Mouse (Mus musculus) lung, adult 18-20 months (tissue): Measurements from ENCODE around the gene Arl3.
"Not testable (repeated sequence)": the region's sequence is repeated elsewhere in the genome, so short reads cannot be mapped to it uniquely, and the experiment has no call there.

Source experiments
- DNase-seq, 2 experiments: peaks; one replicate each; pipeline ENCODE4 v3.0.0; 2022; ENCODE audit warnings: mixed read lengths in 2 of 2

Gene Arl3

DNA sequence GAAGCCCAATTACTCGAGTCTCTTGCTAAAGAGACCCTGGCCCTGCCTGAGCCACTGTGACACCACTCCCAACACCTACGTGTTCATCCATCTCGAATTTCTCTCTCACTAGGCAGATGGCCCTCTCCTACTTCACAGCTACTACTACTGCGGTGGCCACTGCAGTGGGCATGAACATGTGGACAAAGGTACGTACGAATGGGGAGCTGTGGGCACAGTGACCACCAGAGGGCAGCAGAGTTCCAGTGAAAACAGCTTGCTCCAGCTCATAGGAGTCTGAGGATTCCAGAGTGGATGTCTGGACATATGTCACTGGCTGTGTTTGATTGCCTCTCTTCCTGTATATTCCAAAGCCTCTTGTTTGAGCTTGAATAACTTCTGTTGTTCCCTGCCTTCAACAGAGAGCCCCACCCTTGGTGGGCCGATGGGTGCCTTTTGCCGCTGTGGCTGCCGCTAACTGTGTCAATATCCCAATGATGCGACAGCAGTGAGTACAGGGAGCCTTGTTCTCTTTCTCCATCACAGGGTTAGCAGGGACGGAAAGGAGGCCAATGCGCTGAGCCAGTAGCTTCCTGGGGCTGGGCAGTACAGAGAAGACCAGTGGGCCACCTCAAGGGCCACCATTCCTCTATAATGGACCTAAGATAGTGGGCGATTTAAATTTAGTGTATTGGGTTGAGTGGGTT, 15.0 kb upstream of the Arl3 start:
- peak; percentile 81 to 84 for DNase-seq

DNA sequence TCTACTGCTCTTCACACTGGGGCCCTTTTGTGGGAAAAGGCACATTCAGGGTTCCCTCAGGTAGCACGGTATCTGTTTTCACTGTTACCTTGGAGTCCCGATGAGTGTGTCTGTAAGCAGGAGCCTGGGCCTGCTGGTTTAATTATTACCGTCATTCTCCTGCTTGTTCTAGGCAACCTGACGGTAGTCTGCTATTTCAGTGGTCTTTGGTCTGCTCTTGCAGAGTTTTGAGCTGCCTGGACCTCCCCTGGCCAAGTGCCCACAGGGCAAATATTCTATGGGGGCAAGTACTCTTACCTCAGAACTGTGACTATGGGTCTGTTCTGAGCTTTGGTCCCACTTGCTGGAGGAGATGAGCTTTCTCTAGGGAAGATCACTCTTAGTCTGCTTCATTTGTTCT, 2.2 kb upstream of the Arl3 start:
- DNase-seq, result no peak

DNA sequence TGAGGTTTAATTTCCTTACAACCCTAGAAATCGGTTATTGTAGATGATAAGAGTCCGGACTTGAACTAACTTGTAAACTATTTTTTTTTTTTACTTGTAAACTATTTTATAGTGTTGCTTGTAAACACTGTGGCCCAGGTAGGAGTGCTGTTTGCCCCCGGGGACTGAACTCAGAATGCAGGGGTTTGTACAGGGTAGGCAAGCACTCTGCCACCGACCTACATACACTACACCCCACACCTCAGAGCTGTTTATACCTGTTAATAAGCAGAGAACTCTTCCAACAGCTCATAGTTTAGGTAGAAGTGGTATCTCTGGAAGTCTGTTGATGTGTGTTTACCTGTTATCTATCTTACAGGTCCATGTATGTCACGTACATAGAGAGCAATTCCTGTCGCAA, 992 bp upstream of the Arl3 start:
- no peak for DNase-seq

- DNase-seq, result no peak
Measured at GRCm38 (mm10) chr19:46572548-46572947, 450 bp downstream of the Arl3 start.

GRCm38 (mm10) chr19:46571878-46572244, 1.1 kb downstream of the Arl3 start:
- DNase-seq, result no peak

- DNase-seq, result not testable (repeated sequence)
Measured at GRCm38 (mm10) chr19:46571211-46571877, 1.7 kb downstream of the Arl3 start.

DNA sequence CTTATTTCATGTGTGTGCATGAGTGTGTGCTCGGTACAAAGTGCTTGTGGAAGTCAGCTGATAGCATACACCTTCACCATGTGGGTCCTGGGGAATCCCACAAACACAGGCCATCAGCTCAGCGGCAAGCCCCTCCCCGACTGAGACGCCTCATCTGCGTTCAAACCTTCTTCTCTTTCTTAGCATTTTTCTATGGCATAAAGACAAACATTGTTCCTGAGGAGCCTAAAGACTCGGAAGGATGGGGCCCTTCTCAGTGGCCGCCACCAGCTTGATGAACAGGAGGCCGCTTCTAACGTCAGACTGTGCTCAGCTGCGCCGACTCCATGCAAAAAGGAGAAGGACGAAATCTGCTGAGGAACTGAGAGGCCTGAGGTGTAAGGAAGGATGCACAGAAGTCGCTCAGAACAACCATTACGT, 8.9 kb downstream of the Arl3 start:
- no peak for DNase-seq

GRCm38 (mm10) chr19:46563603-46564002, 9.4 kb downstream of the Arl3 start:
- DNase-seq, result no peak

GRCm38 (mm10) chr19:46562581-46563515, 10.2 kb downstream of the Arl3 start:
- DNase-seq, result no peak

GRCm38 (mm10) chr19:46562132-46562531, 10.9 kb downstream of the Arl3 start:
- DNase-seq, result peak; percentile 45 to 71

DNA sequence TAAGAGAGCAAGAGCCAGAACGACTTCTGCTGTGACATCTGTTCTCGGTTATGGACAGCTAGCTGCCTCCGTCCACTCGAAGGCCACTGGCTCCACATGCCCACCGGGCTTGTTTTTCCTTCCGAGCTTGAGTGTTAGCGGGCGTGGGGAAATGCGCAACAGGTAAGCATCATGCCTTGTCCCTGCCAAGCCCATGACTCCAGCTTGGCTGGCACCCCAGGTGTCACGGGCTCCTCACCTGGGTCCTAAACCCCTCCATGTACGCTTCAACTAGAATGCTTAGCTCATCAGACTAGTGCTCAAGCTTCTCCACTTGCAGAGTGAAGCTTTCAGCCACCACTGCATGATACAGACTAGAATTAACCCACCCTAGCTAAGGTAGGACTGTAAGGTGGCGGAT, 14.4 kb downstream of the Arl3 start:
- DNase-seq, result peak; percentile 58 to 76

DNA sequence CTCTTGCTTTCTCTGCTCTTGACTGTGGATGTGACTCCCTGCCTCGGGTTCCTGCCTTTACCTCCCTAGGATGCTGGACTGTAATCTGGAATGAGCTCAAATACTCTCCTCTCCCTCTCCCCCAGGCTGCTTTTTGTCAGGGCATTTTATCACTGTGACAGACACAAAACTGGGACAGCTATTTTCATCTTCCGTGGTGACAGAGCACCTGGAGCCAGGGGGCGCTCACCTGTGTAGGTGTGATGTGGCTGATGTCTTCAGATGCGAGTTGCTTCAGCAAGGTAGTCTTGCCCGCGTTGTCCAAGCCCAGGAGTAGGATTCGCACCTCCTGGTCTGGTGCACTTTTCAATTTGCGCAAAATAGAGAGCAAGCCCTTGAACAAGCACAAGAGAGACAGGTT, 15.0 kb downstream of the Arl3 start:
- no peak for DNase-seq

DNA sequence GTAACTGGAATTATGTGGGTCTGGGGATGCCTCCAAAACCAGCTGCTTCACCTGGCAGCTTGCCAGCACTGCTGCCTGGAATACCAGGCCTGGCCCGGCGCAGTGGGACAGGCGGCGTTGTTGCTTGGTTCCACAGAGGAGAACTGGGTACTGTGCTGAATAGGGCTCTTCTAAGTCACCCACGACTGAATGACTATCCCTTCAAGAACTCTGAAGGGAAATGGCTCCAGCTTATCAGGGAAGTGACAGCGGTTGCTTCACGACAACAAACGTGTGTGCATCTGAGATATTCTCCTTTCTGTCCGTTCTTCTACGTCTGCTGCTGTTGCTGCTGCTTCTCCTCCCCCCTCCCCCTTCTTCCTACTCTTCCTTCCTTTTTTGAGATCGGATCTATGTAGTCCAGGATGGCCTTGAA, 19.4 kb downstream of the Arl3 start:
- DNase-seq, result no peak

DNA sequence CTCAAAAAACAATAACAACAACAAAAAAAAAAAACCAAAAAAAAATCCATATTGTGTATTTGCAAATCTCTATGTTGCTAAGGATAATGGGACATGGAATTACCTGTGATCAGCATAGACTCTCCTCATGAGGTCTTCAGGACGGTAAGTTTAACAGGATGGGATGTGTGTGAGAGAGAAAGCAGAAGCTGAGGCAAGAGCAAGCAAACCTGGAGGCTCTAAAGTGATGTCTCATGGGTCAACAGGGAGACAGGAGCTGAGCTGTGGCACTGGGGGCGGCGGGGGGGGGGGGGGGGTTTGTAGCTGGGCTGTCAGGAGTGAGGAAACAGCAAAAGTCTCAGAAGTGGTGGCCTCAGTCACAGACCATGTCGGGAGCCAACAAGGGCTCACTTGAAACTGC, 20.5 kb downstream of the Arl3 start:
- no peak for DNase-seq

- DNase-seq, result no peak
Measured at GRCm38 (mm10) chr19:46550385-46550784, 22.6 kb downstream of the Arl3 start.

- DNase-seq, result no peak
Measured at GRCm38 (mm10) chr19:46548110-46548509, 24.9 kb downstream of the Arl3 start.

DNA sequence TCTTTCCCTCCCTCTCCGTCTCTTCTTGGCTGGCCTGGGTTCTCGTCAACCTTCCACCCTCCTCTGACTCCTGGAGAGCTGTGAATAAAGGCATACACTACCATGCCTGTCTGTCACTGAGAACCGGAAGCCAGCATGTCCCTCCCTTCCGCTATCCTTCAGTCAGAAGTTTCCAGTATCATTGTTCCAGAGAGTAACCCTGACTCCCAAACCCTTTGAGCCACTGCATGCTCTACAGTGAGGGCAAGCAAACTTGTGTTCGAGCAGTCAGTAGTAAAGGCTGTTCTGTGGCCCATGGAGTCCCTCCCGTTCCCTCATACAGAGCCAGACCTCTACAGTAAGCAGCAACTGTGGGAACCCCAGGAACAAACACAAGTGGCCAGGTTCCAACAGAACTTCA, 25.4 kb downstream of the Arl3 start:
- no peak for DNase-seq

DNA sequence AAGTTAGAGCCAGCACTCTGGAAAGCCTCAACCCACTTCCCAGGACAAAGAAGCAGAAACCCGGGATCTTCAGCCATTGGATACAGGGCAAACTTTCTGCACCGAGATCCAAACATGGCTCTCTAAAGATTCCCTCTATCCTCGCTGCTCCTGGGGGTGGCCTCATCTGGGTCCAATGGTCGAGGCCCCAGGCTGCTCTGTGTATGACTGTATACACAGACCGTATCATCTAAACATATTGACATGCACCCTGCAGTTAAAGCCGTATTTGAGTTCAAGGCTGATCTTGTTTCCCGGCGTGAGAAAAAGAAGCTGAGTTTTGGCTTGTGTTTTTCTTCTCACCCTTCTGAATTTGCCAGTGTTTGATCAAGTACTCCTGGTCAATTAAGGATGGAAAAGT, 30.2 kb downstream of the Arl3 start:
- DNase-seq, result no peak

DNA sequence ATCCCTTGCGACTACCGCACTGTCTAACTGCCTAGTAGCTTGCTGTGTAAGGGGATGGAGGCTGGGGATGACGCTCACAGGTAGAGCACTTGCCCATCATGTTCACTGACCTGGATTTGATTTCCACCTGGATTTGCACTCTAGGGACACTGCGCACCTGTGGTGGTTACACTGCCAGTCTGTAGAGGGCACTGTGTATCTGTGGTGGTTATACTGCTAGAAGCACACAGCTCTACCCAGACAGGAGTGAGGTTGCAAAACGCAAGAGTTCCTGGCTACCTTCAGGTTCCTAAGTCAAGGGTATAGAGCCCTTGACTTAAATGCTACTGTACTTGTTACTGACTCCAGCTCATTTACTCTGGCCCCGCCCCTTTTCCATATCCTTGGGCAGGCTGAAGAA, 34.8 kb downstream of the Arl3 start:
- DNase-seq, result peak; percentile 32 to 58

GRCm38 (mm10) chr19:46537357-46537756, 35.6 kb downstream of the Arl3 start:
- DNase-seq, result no peak

DNA sequence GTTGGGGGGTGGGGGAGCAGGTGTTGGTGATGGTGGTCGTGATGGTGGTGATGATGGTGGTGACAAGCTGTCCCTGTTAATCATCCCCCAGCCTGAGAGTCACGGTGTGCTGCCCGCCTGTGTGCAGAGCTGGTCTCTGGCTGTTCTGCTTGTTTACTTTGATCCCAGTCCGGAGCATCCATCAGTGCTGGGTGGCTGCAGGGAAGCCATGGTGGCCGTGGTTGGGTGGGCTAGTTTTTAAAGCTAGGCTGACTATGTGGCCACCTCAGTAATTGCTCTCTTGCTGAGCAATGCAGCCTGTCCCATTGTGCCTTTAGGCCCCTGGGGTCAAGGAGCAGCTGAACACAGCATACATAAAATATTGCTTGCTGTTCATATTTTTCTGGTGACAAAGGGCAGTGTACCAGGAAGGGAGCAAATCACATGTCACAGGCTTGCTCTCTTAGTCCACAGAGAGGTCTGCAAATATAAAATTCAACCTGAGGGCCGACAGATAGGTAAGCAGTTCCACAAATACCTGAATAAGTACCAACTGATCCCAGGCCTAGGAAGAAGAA, 38.4 kb downstream of the Arl3 start:
- DNase-seq, result no peak

DNA sequence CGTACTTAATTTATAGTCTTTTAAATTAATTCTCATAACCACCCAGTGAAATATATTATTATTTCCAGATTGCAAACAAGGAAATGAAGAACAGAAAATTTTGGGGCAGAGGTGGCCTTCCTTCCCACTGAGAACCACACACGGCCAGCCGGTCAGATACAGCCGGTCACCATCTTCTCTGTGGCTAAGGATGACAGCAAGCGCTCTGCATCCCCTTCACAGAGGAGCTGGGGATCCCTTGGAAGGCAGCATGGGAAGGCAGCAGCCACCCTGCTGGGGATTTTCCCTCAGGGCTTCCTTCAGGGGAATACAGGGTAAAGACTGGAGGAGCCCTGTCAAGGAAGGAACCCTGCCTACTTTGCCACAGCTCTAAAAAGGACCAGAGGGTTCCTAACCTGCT, 39.5 kb downstream of the Arl3 start:
- DNase-seq, result no peak

DNA sequence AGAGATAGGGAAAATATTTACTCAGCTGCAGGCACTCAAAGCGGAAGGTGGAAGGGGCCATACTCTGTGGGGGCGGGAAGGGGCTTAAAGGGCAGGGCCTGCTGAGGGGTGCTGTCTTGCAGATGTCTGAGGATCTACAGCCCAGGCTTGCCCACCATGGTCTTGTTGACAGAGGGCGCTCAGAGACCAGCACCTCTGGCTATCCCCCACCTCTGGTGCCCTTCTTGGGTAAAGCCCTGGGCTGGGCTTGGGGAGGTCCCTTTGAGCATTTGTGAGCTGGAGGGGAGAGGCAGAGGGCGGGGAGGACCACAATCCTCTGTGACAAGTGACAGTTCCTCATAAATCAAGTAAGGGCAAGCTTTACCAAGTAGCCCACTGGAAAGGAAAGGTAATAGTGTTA, 39.9 kb downstream of the Arl3 start:
- no peak for DNase-seq
